Mouse (Mus musculus) liver, embryonic 14.5 days (tissue): ENCODE data around the gene Snx10.

ENCODE experiments used
- CTCF ChIP-seq: IDR thresholded peaks from 2 replicates; pipeline ENCODE4 v1.5.1; 2016; ENCODE audit warnings: antibody characterized with exemption, low read depth, control low read depth
- EP300 ChIP-seq: IDR thresholded peaks from 2 replicates; pipeline ENCODE4 v1.6.1; 2016; ENCODE audit warnings: antibody characterized with exemption, low read depth

DNA sequence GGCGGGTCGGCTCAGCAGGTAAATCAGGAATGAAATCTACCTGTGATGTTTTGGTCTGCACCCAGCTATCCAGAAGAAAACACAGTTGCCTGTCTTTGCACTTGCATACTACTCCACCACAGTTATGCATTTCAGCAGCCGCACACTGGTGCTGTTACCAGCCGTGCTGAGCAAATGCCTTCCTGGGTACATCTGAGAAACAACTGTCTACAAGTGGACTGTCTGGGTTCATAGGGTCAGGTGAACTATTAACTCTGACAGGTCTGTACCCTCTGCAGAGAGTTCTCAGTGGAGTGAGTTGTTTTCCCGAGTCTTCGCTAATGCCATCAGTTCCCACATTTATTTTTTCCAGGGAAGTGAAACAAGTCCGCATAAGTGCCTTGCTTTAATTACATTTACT is 17.7 kb downstream of the Snx10 start:
- TF ChIP-seq CTCF, result no peak
- TF ChIP-seq EP300, result no peak
